Mouse (Mus musculus) E14TG2a.4 (cell line): Measurements from ENCODE around the gene Slc35g3.

Source experiments
- CTCF ChIP-seq: conservative IDR thresholded peaks from 2 replicates; pipeline ENCODE4 v1.5.1; 2014; ENCODE audit warnings: low read length
- POU5F1 ChIP-seq: IDR thresholded peaks from 2 replicates; pipeline ENCODE4 v1.6.1; 2014; ENCODE audit warnings: low read length, borderline replicate concordance

DNA sequence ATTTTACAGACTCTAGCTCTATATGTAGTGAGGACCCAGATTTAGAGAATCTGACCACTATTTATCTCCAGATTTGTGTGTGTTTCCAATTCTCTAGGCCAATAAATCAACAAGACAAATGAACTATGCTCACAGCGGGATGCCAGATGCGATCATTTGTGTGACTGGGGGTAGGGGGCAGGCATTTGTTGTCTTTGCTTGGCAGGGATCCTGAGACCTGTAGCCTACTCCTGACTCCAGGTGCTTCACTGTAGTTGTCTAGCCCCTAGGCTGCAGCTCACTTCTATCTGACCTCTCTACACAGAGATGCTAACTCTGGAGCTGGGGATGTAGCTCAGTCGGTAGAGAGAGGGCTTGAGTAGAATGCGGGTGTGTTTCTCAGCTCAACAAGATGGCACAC, 20.1 kb upstream of the Slc35g3 start:
- no peak for TF ChIP-seq CTCF
- TF ChIP-seq POU5F1: no peak
